Mouse (Mus musculus) kidney, embryonic 15.5 days (tissue): Measurements from ENCODE around the gene Srl. TPM values are rescaled to one million over a fixed set of nuclear protein-coding genes. Genes with fewer than 3 reads are reported as not detected.
A peak's percentile ranks its signal among the peaks of the same experiment; 100 is the strongest.

ENCODE experiments used
- ATAC-seq: fragments of 200-750 bp; cut with Nextera tagmentation; replicated peaks from 2 replicates; pipeline ENCODE4 v1.8.0; 2017; ENCODE audit warnings: moderate TSS enrichment; ENCODE audit not compliant: low FRiP score
- H3K27ac ChIP-seq: fragments of 300-500 bp; sonication (generic); 2 replicates; pipeline ENCODE4 v1.5.1; 2015; ENCODE audit warnings: mild to moderate bottlenecking, inconsistent platforms
- H3K27me3 ChIP-seq: fragments of 300-500 bp; sonication (generic); 2 replicates; pipeline ENCODE4 v1.6.1; 2015; ENCODE audit warnings: inconsistent platforms
- H3K36me3 ChIP-seq: fragments of 300-500 bp; sonication (generic); 2 replicates; pipeline ENCODE4 v1.6.1; 2015; ENCODE audit warnings: inconsistent platforms
- H3K4me1 ChIP-seq: fragments of 300-500 bp; sonication (generic); 2 replicates; pipeline ENCODE4 v1.6.1; 2015; ENCODE audit warnings: inconsistent platforms
- H3K4me2 ChIP-seq: fragments of 300-500 bp; sonication (generic); 2 replicates; pipeline ENCODE4 v1.6.1; 2015; ENCODE audit warnings: moderate library complexity, mild to moderate bottlenecking, inconsistent platforms
- H3K4me3 ChIP-seq: fragments of 300-500 bp; sonication (generic); replicated peaks from 2 replicates; pipeline ENCODE4 v1.5.1; 2015; ENCODE audit warnings: mild to moderate bottlenecking, inconsistent platforms
- H3K9ac ChIP-seq: fragments of 300-500 bp; sonication (generic); 2 replicates; pipeline ENCODE4 v1.6.1; 2015; ENCODE audit warnings: mild to moderate bottlenecking, inconsistent platforms
- H3K9me3 ChIP-seq: fragments of 300-500 bp; sonication (generic); replicated peaks from 2 replicates; pipeline ENCODE4 v1.6.1; 2016; ENCODE audit warnings: inconsistent platforms
- WGBS: fragments of 180-500 bp; shearing (Covaris S2); methylation state at CpG from one replicate; pipeline ENCODE4 v1.1.7; 2015; ENCODE audit warnings: mixed read lengths; 5-methylcytosine and 5-hydroxymethylcytosine counted together
- polyA plus RNA-seq: library from polyadenylated mRNA; unstranded; fragments of >200 nt; fragmentation: Nextera tagmentation; extraction: Ambion mirVana; gene quantifications from 2 replicates; pipeline ENCODE4 v1.2.1, GENCODE M21; 2015

The Srl gene
- polyA plus RNA-seq, 1 experiment from 2014 or later, result 19.2 TPM

DNA sequence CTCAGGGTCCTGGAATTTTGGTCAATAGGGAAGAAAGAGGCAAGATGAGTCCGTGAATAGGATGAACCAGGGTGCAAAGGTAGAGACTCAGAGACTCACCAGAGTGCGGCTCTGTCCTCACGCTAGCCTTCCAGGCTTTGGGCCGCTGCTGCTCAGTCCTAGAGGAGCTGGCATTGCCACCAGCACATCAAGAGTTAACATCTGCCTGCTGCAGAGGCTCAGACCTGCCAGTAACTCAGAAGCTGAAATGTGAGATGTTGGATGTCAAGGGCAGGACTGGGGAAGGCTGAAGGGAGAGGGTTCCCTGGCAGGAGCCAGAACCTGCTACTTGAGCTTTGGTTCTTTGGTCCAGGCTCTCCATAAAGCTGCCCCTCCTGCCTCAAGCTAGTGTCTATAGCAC lies 29.1 kb upstream of the Srl start:
- H3K4me3 ChIP-seq, result no peak overlapping the region
- no peaks in the 10 kb centered on the region for H3K27me3 ChIP-seq
- H3K36me3 ChIP-seq, result no peaks in the 10 kb centered on the region
- WGBS, result 34% methylated on average over 4 of the region's 4 CpGs
- no peaks in the 10 kb centered on the region for H3K9me3 ChIP-seq
- ATAC-seq, result peak; percentile 65; the same call in 1 of the 2 replicates
- no peak overlapping the region for H3K9ac ChIP-seq
- H3K27ac ChIP-seq, result no peak overlapping the region
- H3K4me1 ChIP-seq, result peaks cover 13% of the 10 kb centered on the region
- no peak overlapping the region for H3K4me2 ChIP-seq

DNA sequence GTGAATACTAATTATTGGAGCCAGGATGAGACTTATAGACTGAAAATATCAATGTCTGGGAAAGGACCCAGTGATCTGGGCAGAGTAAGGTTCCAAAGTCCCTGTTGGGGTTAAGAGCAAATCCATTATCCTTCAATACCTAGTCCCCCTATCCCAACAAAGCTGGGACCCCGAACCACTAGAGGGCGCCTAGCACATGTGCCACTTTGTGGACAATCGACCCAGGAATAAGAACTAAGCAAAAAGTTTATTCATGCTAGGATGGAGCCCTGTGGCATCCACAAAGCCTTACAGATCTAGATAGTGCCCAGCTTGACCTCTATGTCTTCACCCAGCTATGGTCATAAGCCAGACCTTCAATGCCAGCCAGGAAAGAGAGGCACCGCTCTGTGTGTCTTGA lies 26.3 kb upstream of the Srl start:
- H3K4me3 ChIP-seq, result no peak overlapping the region
- 0 out of 2 replicates have a peak, but pooled peaks have one; percentile 43 for ATAC-seq
- no peak overlapping the region for H3K27ac ChIP-seq
- no peak overlapping the region for H3K4me2 ChIP-seq
- H3K36me3 ChIP-seq, result no peaks in the 10 kb centered on the region
- H3K4me1 ChIP-seq, result peaks cover 13% of the 10 kb centered on the region
- 11% methylated on average over 4 of the region's 4 CpGs for WGBS
- no peaks in the 10 kb centered on the region for H3K9me3 ChIP-seq
- no peaks in the 10 kb centered on the region for H3K27me3 ChIP-seq
- no peak overlapping the region for H3K9ac ChIP-seq

DNA sequence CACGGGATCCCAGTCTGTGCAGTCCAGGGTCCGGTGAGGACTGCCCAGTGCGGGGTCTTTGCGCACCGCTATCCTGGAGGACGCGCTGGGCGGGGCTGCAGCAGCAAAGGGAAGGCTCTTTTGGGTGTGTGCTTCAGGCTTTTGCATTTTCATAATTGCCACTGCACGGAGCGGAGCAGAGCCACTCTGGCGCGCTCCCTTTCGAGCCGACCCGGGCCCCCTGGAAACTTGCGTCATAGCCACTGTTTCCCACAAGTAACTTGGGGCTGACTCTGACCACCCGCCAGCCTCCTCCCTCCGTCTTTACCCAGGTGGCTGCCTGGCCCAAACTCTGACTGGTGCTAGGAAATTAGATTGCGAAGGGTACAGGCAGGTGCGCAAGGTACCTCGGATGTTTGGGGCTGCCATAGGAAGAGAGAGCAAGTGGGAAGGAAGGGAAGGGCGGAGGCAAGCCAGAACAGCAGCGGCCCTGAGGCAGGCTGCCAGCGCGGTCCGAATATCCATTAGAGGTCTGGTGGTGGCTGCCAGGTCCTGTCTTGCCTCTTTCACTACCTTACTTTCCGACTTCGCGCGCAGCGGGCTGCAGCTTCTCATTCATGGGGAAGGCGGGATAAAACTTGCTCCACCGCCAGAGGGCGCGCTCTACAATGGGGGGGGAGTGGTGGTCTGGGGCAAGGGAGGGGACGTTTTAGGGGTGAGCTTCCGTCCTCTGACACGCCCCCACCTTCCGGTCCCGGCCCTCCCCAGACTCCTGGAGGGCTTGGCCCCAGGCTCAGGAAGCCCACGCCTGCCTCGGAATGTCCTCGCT lies 18.7 kb upstream of the Srl start:
- H3K4me3 ChIP-seq, result peak overlapping the region; percentile 75
- H3K4me2 ChIP-seq, result peak overlapping the region; percentile 95
- ATAC-seq, result peak; percentile 43
- H3K36me3 ChIP-seq, result 0 out of 2 replicates have a peak, but pooled peaks cover 4% of the 10 kb centered on the region
- H3K9me3 ChIP-seq, result no peaks in the 10 kb centered on the region
- peak overlapping the region; percentile 71 for H3K9ac ChIP-seq
- H3K27ac ChIP-seq, result peak overlapping the region; percentile 95
- H3K4me1 ChIP-seq, result peaks cover 27% of the 10 kb centered on the region
- under 1% methylated on average over 43 of the region's 43 CpGs for WGBS
- no peaks in the 10 kb centered on the region for H3K27me3 ChIP-seq

DNA sequence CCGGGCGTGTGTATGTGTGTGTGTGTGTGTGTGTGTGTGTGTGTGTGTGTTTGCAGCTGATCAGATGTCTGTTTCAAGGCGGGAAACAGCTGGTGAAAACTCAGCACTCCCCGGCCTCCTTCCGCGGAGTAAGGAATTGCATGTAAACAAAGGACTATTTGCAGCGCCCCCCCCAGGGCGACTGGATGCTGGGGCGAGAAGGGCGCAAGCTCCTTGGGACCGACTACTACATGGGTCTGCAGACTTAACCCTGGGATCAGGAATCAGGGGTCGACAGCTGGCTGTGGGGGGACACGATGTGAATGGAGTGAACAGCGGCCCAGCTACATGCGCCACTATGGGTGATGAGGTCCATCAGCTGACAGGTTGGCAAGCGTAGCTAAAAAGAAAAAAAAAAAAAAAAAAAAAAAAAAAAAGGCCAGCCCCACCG lies 18.1 kb upstream of the Srl start, which contains the start of gene Tfap4:
Tfap4 (minus strand) TSS at position 140 of the 430 bp plus-strand sequence.
- under 1% methylated on average over 16 of the region's 17 CpGs for WGBS
- H3K9me3 ChIP-seq, result no peaks in the 10 kb centered on the region
- H3K27me3 ChIP-seq, result no peaks in the 10 kb centered on the region
- peak within 1 kb of the TSS; percentile 95 for H3K4me2 ChIP-seq
- peak within 1 kb of the TSS; percentile 71 for H3K9ac ChIP-seq
- H3K4me1 ChIP-seq, result peaks cover 27% of the 10 kb centered on the region
- peak; percentile 16 for ATAC-seq
- peaks cover 4% of the 10 kb centered on the region; the same call in 1 of the 2 replicates for H3K36me3 ChIP-seq
- H3K27ac ChIP-seq, result peak within 1 kb of the TSS; percentile 95
- H3K4me3 ChIP-seq, result peak within 1 kb of the TSS; percentile 75

DNA sequence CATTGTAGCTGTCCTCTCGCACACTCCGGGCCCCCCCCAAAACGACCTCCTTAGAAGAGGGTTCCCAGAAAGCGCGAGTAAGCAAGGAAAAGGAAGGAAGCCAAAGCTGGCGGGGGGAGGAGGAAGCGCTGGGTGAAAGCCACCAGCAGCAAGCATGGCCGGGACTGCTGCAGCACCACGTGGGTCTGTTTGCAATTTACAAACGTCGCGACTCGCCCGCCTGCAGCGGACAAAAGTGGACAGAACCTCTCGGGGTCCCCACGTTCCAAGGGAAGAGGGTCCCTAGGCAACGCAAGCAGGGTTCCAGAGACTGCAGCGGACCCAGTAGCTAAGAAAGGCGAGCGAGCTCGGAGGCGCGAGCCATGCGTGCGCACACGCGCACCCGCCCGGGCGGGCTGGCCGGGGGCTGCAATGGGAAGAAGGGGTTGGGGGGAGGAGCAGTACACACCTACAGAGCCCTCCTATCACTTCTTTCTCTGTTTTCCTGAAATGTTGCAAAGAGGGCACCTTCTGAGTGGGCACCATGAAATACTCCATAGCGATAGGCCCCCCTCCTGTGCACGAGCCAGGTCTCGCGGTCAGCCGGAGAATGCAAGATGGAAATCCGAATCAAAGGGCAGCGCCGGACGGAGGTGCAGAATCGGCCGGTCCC lies 17.5 kb upstream of the Srl start:
- Histone ChIP-seq H3K36me3 (peaks cover 4% of the 10 kb centered on the region; the same call in 1 of the 2 replicates), H3K4me3 (peak overlapping the region; percentile 75), H3K4me1 (peaks cover 33% of the 10 kb centered on the region), H3K9me3 (no peaks in the 10 kb centered on the region), H3K9ac (peak overlapping the region; percentile 71), H3K27me3 (no peaks in the 10 kb centered on the region), H3K4me2 (peak overlapping the region; percentile 95), H3K27ac (peak overlapping the region; percentile 95)
- WGBS, result under 1% methylated on average over 43 of the region's 43 CpGs
- ATAC-seq, result peak; percentile 34

DNA sequence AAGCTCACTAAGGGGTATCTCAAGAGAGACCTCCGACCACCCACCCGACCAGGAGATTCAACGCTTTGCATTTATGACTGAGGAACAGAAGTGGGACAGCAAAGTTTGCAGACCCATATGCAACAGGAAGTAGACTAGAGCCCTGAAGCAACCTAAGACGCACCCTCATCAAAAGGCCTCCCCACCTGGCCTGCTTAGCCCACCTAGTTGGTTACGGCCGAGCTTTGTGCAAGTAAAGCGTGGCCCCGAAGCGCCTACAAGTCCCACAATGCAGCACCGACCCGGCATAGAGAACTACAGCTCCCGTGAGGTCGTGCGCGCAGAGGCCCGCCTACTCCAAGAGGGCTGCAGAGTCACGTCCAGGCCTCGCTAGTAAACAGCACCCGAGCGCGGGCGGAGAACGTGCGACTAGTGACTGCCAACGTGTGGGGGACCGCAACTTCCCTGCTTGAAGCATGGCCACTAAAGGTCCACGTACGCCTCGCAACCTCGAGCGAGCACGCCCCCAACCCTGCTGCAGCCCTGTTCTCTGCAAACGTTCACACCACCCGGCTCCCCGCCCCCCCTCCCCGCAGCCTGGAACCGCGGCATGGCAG lies 16.9 kb upstream of the Srl start:
- Histone ChIP-seq H3K27me3 (no peaks in the 10 kb centered on the region), H3K4me1 (peaks cover 39% of the 10 kb centered on the region), H3K4me3 (peak overlapping the region; percentile 75), H3K9me3 (no peaks in the 10 kb centered on the region), H3K4me2 (peak overlapping the region; percentile 95), H3K27ac (peak overlapping the region; percentile 95), H3K36me3 (peaks cover 4% of the 10 kb centered on the region; the same call in 1 of the 2 replicates), H3K9ac (peak overlapping the region; percentile 71)
- ATAC-seq, result peak; percentile 93
- under 1% methylated on average over 37 of the region's 38 CpGs for WGBS

DNA sequence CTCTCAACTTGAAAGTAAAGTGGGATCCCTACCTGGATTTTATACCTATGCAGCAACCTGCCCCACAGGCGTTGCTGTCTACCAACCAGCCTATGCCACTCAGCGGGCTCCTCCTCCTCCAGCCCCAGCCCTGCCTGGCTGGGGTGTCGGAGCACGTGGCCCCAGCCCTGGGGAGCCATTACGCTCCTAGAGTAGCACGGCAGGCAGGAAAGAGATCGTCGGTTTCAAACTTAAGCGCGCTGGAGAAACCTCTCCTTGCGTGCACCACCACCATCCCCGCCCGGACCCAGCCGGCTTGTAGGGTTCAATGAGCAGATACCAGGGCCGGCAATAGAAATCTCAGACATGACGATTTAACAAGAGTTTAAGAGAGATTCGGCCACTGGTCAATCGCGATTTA lies 16.3 kb upstream of the Srl start:
- Histone ChIP-seq H3K36me3 (peaks cover 4% of the 10 kb centered on the region; the same call in 1 of the 2 replicates), H3K9me3 (no peaks in the 10 kb centered on the region), H3K9ac (peak overlapping the region; percentile 71), H3K4me3 (peak overlapping the region; percentile 75), H3K27me3 (no peaks in the 10 kb centered on the region), H3K4me2 (peak overlapping the region; percentile 95), H3K4me1 (peaks cover 44% of the 10 kb centered on the region), H3K27ac (peak overlapping the region; percentile 95)
- WGBS, result 1% methylated on average over 19 of the region's 19 CpGs
- ATAC-seq, result peak; percentile 69

DNA sequence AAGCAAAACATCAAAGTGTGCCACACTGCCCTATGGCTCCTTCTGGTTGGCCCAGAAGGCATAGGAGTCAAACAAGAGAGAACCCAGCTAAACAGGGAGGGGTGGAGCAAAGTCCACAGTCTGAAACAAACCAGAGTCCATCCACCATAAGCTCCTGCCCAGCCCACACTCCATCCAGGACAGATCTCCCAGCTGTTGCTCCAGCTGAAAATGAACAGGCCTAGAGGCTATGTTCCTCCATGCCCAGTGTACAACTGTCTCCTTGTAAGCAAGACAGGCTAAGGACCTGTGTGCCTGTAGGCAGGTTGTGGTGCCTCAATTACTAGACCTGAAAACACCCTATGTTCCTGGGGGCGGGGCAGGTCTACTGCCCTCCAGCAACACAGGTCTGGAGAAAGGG lies 15.5 kb upstream of the Srl start:
- Histone ChIP-seq H3K9me3 (no peaks in the 10 kb centered on the region), H3K27ac (peak overlapping the region; percentile 95), H3K4me2 (peak overlapping the region; percentile 95), H3K27me3 (no peaks in the 10 kb centered on the region), H3K9ac (peak overlapping the region; percentile 71), H3K4me1 (peaks cover 53% of the 10 kb centered on the region), H3K36me3 (peaks cover 6% of the 10 kb centered on the region; the same call in 1 of the 2 replicates), H3K4me3 (peak overlapping the region; percentile 75)
- no peak for ATAC-seq
- WGBS, result 65% methylated on average over 1 of the region's 1 CpGs

DNA sequence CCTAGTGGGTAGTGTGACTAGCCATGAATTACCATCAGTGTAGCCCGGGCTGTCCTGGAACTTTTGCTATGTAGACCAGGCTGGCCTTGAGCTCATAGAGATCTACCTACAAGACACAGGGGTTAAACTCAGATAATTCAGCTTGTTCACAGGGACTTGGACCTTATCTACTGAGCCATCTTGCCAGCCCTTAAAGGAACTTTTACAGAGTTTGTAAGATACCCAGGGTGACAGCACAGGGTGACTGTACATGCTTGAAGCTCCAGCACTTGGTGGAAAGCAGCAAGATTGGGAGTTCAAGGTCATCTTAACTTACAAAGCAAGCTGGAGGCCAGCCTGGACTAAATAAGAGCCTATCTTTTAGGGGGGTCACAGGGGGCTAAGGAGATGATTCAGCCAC lies 13.9 kb upstream of the Srl start:
- Histone ChIP-seq H3K9ac (no peak overlapping the region), H3K36me3 (peaks cover 21% of the 10 kb centered on the region), H3K27ac (no peak overlapping the region), H3K4me1 (peaks cover 52% of the 10 kb centered on the region), H3K9me3 (no peaks in the 10 kb centered on the region), H3K27me3 (no peaks in the 10 kb centered on the region), H3K4me2 (no peak overlapping the region), H3K4me3 (no peak overlapping the region)
- ATAC-seq, result no peak
- 85% methylated on average over 1 of the region's 1 CpGs for whole genome bisulfite sequencing

DNA sequence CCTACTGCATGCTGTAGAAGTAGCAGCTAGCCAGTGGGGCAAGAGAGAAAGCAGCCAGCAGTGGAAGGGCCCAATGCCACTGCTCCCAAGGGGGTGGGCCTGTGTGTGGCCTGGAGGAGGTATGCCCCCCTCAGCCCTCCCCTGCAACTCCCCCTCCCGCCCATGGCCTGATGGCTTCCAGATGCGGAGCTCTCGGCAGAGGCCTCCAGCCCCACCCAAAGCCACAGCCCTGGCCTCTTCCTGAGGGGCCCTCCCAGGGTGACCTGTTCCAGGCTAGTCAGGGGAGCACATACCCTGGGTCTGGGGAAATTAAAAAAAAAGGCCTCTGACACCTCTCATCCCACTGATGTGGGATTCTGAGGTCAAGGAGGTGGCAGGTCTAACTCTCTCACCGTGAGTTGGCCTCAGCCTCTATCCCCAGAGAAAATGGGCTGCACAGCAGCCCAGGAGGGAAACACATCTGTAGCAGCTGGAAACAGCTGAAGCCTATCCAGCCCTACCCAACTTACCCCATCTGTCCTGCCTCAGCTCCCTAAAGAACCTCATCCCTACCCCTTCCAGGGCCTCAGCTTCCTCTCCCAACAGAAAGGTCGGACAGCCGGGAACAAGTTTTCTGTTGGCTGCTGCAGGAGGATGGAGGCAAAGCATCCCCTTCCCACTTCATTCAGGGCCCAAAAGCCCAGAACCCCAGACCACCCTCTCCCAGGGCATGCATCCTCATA lies 11.4 kb upstream of the Srl start:
- peak overlapping the region; percentile 33; the same call in 1 of the 2 replicates for H3K9ac ChIP-seq
- no peak overlapping the region for H3K4me3 ChIP-seq
- peak overlapping the region; percentile 77 for H3K27ac ChIP-seq
- ATAC-seq, result peak; percentile 61
- H3K4me2 ChIP-seq, result peak overlapping the region; percentile 22; the same call in 1 of the 2 replicates
- no peaks in the 10 kb centered on the region for H3K27me3 ChIP-seq
- no peaks in the 10 kb centered on the region for H3K9me3 ChIP-seq
- peaks cover 46% of the 10 kb centered on the region for H3K4me1 ChIP-seq
- 21% methylated on average over 6 of the region's 6 CpGs for whole genome bisulfite sequencing
- peaks cover 41% of the 10 kb centered on the region for H3K36me3 ChIP-seq

DNA sequence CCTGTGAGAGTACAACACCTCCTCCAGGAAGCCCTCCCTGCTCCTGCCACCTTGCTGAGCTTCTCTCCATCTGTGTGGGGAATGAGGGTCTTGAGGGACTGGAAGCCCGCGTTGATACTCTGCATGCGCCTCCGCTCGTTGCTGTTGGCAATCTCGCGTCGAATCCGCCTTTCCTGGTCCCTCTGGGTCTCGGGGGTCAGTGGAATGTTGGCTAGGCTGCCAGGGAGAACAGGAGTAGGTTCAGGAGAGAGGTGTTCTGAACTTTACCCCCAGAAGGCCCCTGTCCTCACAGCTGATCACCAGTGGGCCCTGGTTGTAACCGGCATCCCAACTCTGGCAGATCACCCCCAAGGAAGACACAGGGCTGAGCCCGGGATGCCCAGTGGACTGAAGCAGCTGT lies 10.3 kb upstream of the Srl start:
- no peaks in the 10 kb centered on the region for H3K9me3 ChIP-seq
- ATAC-seq, result no peak
- 0 out of 2 replicates have a peak overlapping the region, but pooled peaks have one; percentile 77 for H3K27ac ChIP-seq

More for the DNA sequence above, 10.3 kb upstream of the Srl start:
- peaks cover 35% of the 10 kb centered on the region for H3K4me1 ChIP-seq
- no peak overlapping the region for H3K4me2 ChIP-seq
- 89% methylated on average over 12 of the region's 12 CpGs for WGBS
- H3K9ac ChIP-seq, result 0 out of 2 replicates have a peak overlapping the region, but pooled peaks have one; percentile 7
- H3K36me3 ChIP-seq, result peaks cover 51% of the 10 kb centered on the region
- H3K27me3 ChIP-seq, result no peaks in the 10 kb centered on the region
- H3K4me3 ChIP-seq, result no peak overlapping the region
